8 mouse cellular contexts compared by ENCODE assay signal in genomic region chr5:67608674-67609519, GRCm38 (mm10). TPM values are rescaled to one million over a fixed set of nuclear protein-coding genes. Genes with fewer than 3 reads are reported as not detected.
DNase-seq lines count a peak whose midpoint lies in the region; ATAC-seq and TF ChIP-seq lines count a peak whose summit lies in the region.

No protein-coding gene starts in this region.

- H3K9me3 ChIP-seq in hindbrain, embryonic 16.5 days (ENCODE audit: control insufficient read depth, low read length) = no peaks in the 10 kb centered on the region
- H3K9me3 ChIP-seq in midbrain, embryonic 15.5 days = no peaks in the 10 kb centered on the region

- no peak for DNase-seq in kidney, adult 2 months
- no peak for DNase-seq in kidney, postnatal 10 days
- DNase-seq in embryo, embryonic 11 days = peak; percentile 32
- DNase-seq in cerebellum, postnatal 4 days (ENCODE audit: low spot score in 2 of 2) = no peak
- no peak for DNase-seq in left cerebral cortex, adult 8-10 months (ENCODE audit: low spot score in 2 of 2)
- no peak for DNase-seq in adrenal gland, adult 8-10 months

- H3K27me3 ChIP-seq in kidney, adult 2 months (replicated peaks; ENCODE audit: control insufficient read depth, insufficient read depth, low read length) = peaks cover 2% of the 10 kb centered on the region; the same call in 1 of the 2 replicates
- H3K27me3 ChIP-seq in hindbrain, embryonic 16.5 days (replicated peaks; ENCODE audit: control insufficient read depth, insufficient read depth, low read length) = peaks cover 37% of the 10 kb centered on the region
- peaks cover 67% of the 10 kb centered on the region for H3K27me3 ChIP-seq in midbrain, embryonic 15.5 days (replicated peaks)

- TF ChIP-seq CTCF in kidney, adult 2 months (conservative IDR thresholded peaks at IDR 0.05; ENCODE audit: insufficient read depth, insufficient read length, low read depth, low read length) = no peak

- ATAC-seq in hindbrain, embryonic 16.5 days = peak; percentile 10; the same call in 1 of the 2 replicates
- ATAC-seq in midbrain, embryonic 15.5 days (replicated peaks) = no peak; the same call in none of the 2 replicates

- H3K4me2 ChIP-seq in hindbrain, embryonic 16.5 days (ENCODE audit: low read length) = peak overlapping the region; percentile 88
- peak overlapping the region; percentile 75 for H3K4me2 ChIP-seq in midbrain, embryonic 15.5 days

- no peak overlapping the region for H3K27ac ChIP-seq in kidney, adult 2 months (ENCODE audit: insufficient read depth, low read depth, low read length)
- no peak overlapping the region for H3K27ac ChIP-seq in hindbrain, embryonic 16.5 days (ENCODE audit: low read depth, low read length)
- no peak overlapping the region for H3K27ac ChIP-seq in midbrain, embryonic 15.5 days

- no peak for TF ChIP-seq POLR2A in kidney, adult 2 months (IDR thresholded peaks at IDR 0.05; ENCODE audit: low read depth, low read length)

- H3K4me1 ChIP-seq in kidney, adult 2 months (ENCODE audit: control insufficient read depth, insufficient read depth, low read length) = no peaks in the 10 kb centered on the region
- H3K4me1 ChIP-seq in hindbrain, embryonic 16.5 days (ENCODE audit: control insufficient read depth, insufficient read depth, low read depth, low read length) = peaks cover 18% of the 10 kb centered on the region
- peaks cover 21% of the 10 kb centered on the region for H3K4me1 ChIP-seq in midbrain, embryonic 15.5 days

- peak overlapping the region; percentile 44 for H3K4me3 ChIP-seq in kidney, adult 2 months (ENCODE audit: insufficient read depth, low read depth, low read length)
- H3K4me3 ChIP-seq in hindbrain, embryonic 16.5 days (ENCODE audit: low read length) = peak overlapping the region; percentile 48
- peak overlapping the region; percentile 41 for H3K4me3 ChIP-seq in midbrain, embryonic 15.5 days

- H3K9ac ChIP-seq in hindbrain, embryonic 16.5 days (ENCODE audit: low read depth, low read length) = peak overlapping the region; percentile 59
- H3K9ac ChIP-seq in midbrain, embryonic 15.5 days = 0 out of 2 replicates have a peak overlapping the region, but pooled peaks have one; percentile 16

- H3K36me3 ChIP-seq in kidney, adult 2 months (ENCODE audit: control insufficient read depth, insufficient read depth, low read length) = no peaks in the 10 kb centered on the region
- no peaks in the 10 kb centered on the region for H3K36me3 ChIP-seq in hindbrain, embryonic 16.5 days (ENCODE audit: control insufficient read depth, insufficient read depth, low read length)
- no peaks in the 10 kb centered on the region for H3K36me3 ChIP-seq in midbrain, embryonic 15.5 days (replicated peaks)

- 25% methylated on average over 31 of the region's 31 CpGs for WGBS in kidney, adult 2 months
- 7% methylated on average over 31 of the region's 31 CpGs for WGBS in hindbrain, embryonic 16.5 days
- WGBS in midbrain, embryonic 15.5 days = 2% methylated on average over 31 of the region's 31 CpGs

RNA-seq across cellular contexts. Expression of gene Shisa3, which starts 1.2 kb away (rescaled TPM):
- 11.4 and 12.4 TPM in 2 replicates for polyA plus RNA-seq in kidney, adult 2 months (2012; rRNA removed)
- 1.4 and 5.0 TPM in 2 replicates for polyA plus RNA-seq in hindbrain, embryonic 16.5 days (2015; fragmentation: Nextera tagmentation; extraction: Ambion mirVana)
- 34.4 and 37.2 TPM in 2 replicates for polyA plus RNA-seq in midbrain, embryonic 15.5 days (2015; fragmentation: Nextera tagmentation; extraction: Ambion mirVana)
- under 1 TPM; 0.78 to 0.95 (median 0.85) TPM for total RNA-seq in left cerebral cortex, adult 8-10 months (2022)
- total RNA-seq in adrenal gland, adult 8-10 months (2022) = 1 to 10 TPM in 2 of 4 experiments, under 1 TPM in 2; 0.52 to 2.0 (median 1.2) TPM
